ENCODE assay signal across 21 mouse cellular contexts in the genomic region with DNA sequence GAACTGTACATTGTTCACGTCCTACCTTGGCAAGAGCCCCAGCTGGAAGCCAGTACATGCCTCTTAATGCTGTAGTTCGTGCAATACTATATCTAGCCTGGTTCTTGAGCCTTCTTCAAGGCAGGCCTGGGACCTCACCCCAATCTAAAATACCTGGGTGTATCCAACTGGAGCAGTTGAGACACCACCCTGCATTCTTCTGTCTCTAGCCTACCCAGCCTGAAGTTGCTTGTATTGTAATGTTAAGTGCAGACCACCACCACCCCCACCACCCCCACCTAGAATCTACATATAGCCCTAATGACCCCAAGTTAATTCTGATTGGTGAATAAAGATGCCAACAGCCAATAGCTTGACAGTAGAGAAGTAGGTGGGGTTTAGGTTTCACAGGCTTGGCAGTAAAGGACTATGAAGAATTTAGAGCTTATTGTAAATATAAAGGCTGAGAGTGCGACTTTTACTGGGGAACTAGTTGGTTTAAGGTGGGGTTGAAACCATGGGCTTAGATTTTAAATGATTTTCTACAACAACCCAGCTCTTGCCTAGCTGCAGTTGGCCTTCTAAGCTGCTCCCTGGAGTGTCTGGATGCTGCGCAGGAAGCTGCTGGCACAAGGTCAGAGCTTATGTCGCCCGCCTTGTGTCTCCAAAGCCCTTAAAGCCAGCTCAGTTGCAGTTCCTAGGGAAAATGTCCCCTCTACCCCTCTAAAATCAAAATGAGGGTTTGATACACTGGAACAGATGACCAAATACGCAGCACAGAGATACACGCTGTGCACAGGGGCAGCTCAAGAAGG.
DNase-seq lines count a peak whose midpoint lies in the region; ATAC-seq and TF ChIP-seq lines count a peak whose summit lies in the region.
"Had no signal": no experiment of that assay in that cellular context is flagged by ENCODE, and none has a peak within 500 bp of the region (broad histone marks: within the 10 kb centered on the region; RNA-seq: fewer than 3 reads in every experiment).

No protein-coding gene starts in this region.

- TF ChIP-seq EP300 in lung, postnatal 0 days (IDR thresholded peaks at IDR 0.05), result no peak

- no peaks in the 10 kb centered on the region for H3K27me3 ChIP-seq in lung, postnatal 0 days (replicated peaks; ENCODE audit: insufficient read depth, low read length)
- H3K27me3 ChIP-seq in limb, embryonic 13.5 days, result no peaks in the 10 kb centered on the region
- no peaks in the 10 kb centered on the region; the same call in 1 of the 2 replicates for H3K27me3 ChIP-seq in midbrain, embryonic 13.5 days
- H3K27me3 ChIP-seq: intestine, embryonic 15.5 days had no signal

- H3K9ac ChIP-seq in lung, postnatal 0 days (replicated peaks; ENCODE audit: low read depth), result no peak overlapping the region
- H3K9ac ChIP-seq in limb, embryonic 13.5 days, result no peak overlapping the region
- H3K9ac ChIP-seq in midbrain, embryonic 13.5 days (replicated peaks), result no peak overlapping the region
- H3K9ac ChIP-seq: hindbrain, embryonic 14.5 days; intestine, embryonic 15.5 days had no signal

- no peak overlapping the region for H3K4me2 ChIP-seq in lung, postnatal 0 days (replicated peaks; ENCODE audit: low read depth, low read length)
- H3K4me2 ChIP-seq in limb, embryonic 13.5 days (replicated peaks), result no peak overlapping the region
- no peak overlapping the region for H3K4me2 ChIP-seq in midbrain, embryonic 13.5 days (replicated peaks)
- H3K4me2 ChIP-seq: hindbrain, embryonic 14.5 days; intestine, embryonic 15.5 days had no signal

- H3K4me3 ChIP-seq in lung, postnatal 0 days (ENCODE audit: low read depth, low read length), result no peak overlapping the region
- no peak overlapping the region for H3K4me3 ChIP-seq in limb, embryonic 13.5 days
- H3K4me3 ChIP-seq in midbrain, embryonic 13.5 days (replicated peaks), result no peak overlapping the region
- H3K4me3 ChIP-seq: forebrain, embryonic 10.5 days; heart, embryonic 10.5 days; intestine, embryonic 15.5 days; layer of hippocampus, adult 2 months; left cerebral cortex, adult 2 months; megakaryocyte, embryonic 14.5 days had no signal

- H3K27ac ChIP-seq in lung, postnatal 0 days (ENCODE audit: low read length), result peak overlapping the region; percentile 83; the same call in 1 of the 2 replicates
- peak overlapping the region; percentile 65; the same call in 1 of the 2 replicates for H3K27ac ChIP-seq in limb, embryonic 13.5 days
- H3K27ac ChIP-seq in midbrain, embryonic 13.5 days, result no peak overlapping the region
- H3K27ac ChIP-seq: forebrain, embryonic 10.5 days; heart, embryonic 10.5 days; hindbrain, embryonic 14.5 days; intestine, embryonic 15.5 days; layer of hippocampus, adult 2 months; left cerebral cortex, adult 2 months had no signal

- no peaks in the 10 kb centered on the region for H3K9me3 ChIP-seq in lung, postnatal 0 days (ENCODE audit: low read length)
- no peaks in the 10 kb centered on the region for H3K9me3 ChIP-seq in limb, embryonic 13.5 days
- H3K9me3 ChIP-seq in midbrain, embryonic 13.5 days, result no peaks in the 10 kb centered on the region
- H3K9me3 ChIP-seq: forebrain, embryonic 10.5 days; heart, embryonic 10.5 days; intestine, embryonic 15.5 days; megakaryocyte, embryonic 14.5 days had no signal

- 59% methylated on average over 8 of the region's 8 CpGs for WGBS in lung, postnatal 0 days
- 70% methylated on average over 8 of the region's 8 CpGs for WGBS in limb, embryonic 13.5 days
- WGBS in midbrain, embryonic 13.5 days, result 70% methylated on average over 8 of the region's 8 CpGs

- DNase-seq in cerebellum, postnatal 10 days, result peak; percentile 48 to 70
- no peak for DNase-seq in cerebellum, adult 8-10 months
- DNase-seq in lung, postnatal 0 days (ENCODE audit: low spot score), result peak; percentile 13
- DNase-seq in lung, postnatal 10 days, result no peak
- DNase-seq in thymus, postnatal 36 days, result no peak
- DNase-seq in thymus, postnatal 10 days (ENCODE audit: low spot score in 2 of 2), result no peak
- DNase-seq: adrenal gland, postnatal 25 days; cerebellum, adult 9-11 months; gastrocnemius, postnatal 36 days; thymus, postnatal 25 days had no signal

- no peaks in the 10 kb centered on the region for H3K36me3 ChIP-seq in lung, postnatal 0 days (ENCODE audit: insufficient read depth, low read length)
- H3K36me3 ChIP-seq in limb, embryonic 13.5 days, result no peaks in the 10 kb centered on the region
- H3K36me3 ChIP-seq in midbrain, embryonic 13.5 days, result no peaks in the 10 kb centered on the region
- H3K36me3 ChIP-seq: forebrain, embryonic 10.5 days; heart, embryonic 10.5 days; intestine, embryonic 15.5 days had no signal

- ATAC-seq in lung, postnatal 0 days, result peak; percentile 37; the same call in 1 of the 2 replicates
- ATAC-seq in limb, embryonic 13.5 days (ENCODE audit: low FRiP score, low read depth), result no peak
- no peak for ATAC-seq in midbrain, embryonic 13.5 days
- ATAC-seq: CD4-positive, CD25-positive, alpha-beta regulatory T cell, adult 4 months; intestine, embryonic 15.5 days; midbrain, embryonic 16.5 days had no signal

- peaks cover 2% of the 10 kb centered on the region; the same call in 1 of the 2 replicates for H3K4me1 ChIP-seq in lung, postnatal 0 days (ENCODE audit: insufficient read depth, low read depth, low read length)
- H3K4me1 ChIP-seq in limb, embryonic 13.5 days, result peaks cover 25% of the 10 kb centered on the region
- H3K4me1 ChIP-seq in midbrain, embryonic 13.5 days (replicated peaks), result no peaks in the 10 kb centered on the region
- H3K4me1 ChIP-seq: intestine, embryonic 15.5 days had no signal

- TF ChIP-seq CTCF in lung, postnatal 0 days (IDR thresholded peaks at IDR 0.05), result no peak

Comparison
In these comparisons a context has a peak if more than half of its experiments do, and no peak if none do; other contexts are left out.
1. DNase-seq: peak in cerebellum, postnatal 10 days (2 of 2) and lung, postnatal 0 days (single experiment); none in cerebellum, adult 8-10 months (single experiment), lung, postnatal 10 days (single experiment), thymus, postnatal 36 days (0 of 2) and thymus, postnatal 10 days (0 of 2).